Mouse (Mus musculus): ENCODE measurements around the gene B4galt3. TPM values are rescaled to one million over a fixed set of nuclear protein-coding genes. Genes with fewer than 3 reads are reported as not detected.
A peak's percentile ranks its signal among the peaks of the same experiment; 100 is the strongest.

The B4galt3 gene
- total RNA-seq, 2 experiments from 2014 or later = 48.4 to 56.3 TPM

DNA sequence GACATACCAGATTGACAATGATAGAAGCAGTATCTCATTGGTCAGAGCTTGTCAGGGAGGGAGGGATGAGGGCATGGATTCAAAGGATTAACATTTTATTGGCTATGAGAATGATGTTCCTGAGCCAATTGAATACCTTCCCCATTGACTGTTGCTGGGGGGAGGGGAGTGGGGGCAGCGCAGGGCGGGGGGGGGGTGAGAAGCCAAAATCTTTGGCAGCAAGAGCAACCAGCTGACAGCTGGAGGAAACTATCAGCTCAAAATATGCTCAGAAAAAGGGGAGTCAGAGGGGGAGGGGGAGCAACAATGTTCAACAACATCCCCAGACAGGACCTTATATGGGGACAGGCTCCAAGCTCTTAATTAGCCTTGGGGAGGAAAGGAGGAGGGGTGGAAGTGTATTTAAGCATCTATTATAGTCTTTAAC, 6.9 kb upstream of the B4galt3 start:
- no peak for DNase-seq (ENCODE audit: low spot score in 2 of 2)

- DNase-seq (ENCODE audit: low spot score in 2 of 2) = no peak
Observed at GRCm38 (mm10) chr1:171263666-171264461, 6.3 kb upstream of the B4galt3 start.

- DNase-seq (ENCODE audit: low spot score in 2 of 2) = no peak
Observed at GRCm38 (mm10) chr1:171265971-171266744, 4.0 kb upstream of the B4galt3 start.

DNA sequence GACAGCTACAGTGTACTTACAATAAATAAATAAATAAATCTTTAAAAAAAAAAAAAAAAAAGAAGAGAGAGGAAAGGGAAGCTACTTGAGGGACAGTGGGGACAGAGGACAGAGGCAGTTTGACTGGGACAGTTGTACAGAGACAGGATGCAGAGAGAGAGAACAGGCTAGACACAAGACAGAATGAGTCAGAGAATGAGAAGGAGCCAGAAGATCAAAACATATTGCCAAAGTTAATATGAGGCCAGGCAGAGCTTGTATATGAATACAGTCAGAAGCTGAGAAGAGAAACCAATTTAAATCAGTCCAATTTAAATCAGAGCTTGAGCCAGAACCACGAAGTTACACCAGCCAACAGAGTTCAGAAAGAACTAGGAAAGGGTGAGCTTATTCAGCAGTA, 1.8 kb upstream of the B4galt3 start:
- DNase-seq (ENCODE audit: low spot score in 2 of 2) = no peak

- DNase-seq (ENCODE audit: low spot score in 2 of 2) = no peak
Observed at GRCm38 (mm10) chr1:171270573-171270900, 409 bp downstream of the B4galt3 start.

DNA sequence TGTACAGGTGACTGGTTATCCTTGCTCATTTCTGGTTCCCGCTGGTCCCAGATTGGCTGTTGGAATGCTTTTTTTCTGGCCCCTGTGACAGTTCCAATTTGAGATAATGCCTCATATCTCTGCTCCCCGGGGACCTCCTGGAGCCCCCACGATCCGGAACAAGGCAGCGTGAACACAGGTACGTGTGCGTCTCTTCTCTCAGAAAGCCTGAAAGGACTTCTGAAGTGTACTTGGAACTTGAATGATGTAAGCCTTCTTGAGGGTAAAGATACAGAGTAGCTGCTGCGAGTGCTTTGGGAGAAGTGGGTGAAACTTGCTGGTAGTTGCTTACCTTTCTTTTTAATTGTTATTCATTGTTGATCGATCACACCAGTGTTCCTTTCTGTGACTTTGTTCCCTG, 1.1 kb downstream of the B4galt3 start:
- DNase-seq (ENCODE audit: low spot score in 2 of 2) = no peak

- no peak for DNase-seq (ENCODE audit: low spot score in 2 of 2)
Observed at GRCm38 (mm10) chr1:171271622-171272021, 1.5 kb downstream of the B4galt3 start.

DNA sequence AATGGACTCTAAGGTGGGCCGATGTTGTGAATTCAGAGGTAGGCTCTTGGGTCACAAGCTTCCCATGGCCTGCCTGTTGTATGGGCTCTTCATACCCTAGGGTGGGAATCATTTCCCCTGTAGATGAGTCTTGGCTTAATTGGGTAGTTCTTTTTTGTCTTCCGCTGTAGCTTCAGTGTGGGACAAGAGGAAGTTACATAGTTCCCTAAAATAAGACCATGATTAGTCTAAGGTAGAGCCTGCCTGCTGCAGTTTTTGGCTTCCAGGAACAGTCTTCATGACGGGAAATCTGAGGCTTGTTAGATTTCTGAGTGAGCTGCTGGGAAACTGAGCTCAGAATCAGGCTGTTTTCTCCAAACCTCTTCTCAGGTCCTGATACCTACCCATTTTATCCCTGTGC, 2.0 kb downstream of the B4galt3 start:
- DNase-seq (ENCODE audit: low spot score in 2 of 2) = no peak

DNA sequence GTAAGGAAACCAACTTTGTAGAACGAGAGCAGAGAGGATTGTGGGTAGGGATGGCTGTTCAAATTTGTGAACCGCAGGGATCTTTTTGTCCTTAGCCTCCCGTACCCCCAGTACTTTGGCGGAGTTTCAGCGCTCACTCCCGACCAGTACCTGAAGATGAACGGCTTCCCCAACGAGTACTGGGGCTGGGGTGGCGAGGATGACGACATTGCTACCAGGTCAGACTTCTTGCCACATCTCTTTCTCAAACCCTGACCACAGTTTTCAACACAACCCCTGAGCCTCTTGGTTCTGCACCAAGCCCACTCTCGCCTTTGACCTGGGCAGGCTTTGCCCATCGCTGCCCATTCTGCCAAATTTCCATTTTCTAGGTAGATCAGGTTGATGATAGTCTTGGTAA, 4.0 kb downstream of the B4galt3 start:
- no peak for DNase-seq (ENCODE audit: low spot score in 2 of 2)

GRCm38 (mm10) chr1:171275144-171275734, 5.1 kb downstream of the B4galt3 start:
- no peak for DNase-seq (ENCODE audit: low spot score in 2 of 2)

DNA sequence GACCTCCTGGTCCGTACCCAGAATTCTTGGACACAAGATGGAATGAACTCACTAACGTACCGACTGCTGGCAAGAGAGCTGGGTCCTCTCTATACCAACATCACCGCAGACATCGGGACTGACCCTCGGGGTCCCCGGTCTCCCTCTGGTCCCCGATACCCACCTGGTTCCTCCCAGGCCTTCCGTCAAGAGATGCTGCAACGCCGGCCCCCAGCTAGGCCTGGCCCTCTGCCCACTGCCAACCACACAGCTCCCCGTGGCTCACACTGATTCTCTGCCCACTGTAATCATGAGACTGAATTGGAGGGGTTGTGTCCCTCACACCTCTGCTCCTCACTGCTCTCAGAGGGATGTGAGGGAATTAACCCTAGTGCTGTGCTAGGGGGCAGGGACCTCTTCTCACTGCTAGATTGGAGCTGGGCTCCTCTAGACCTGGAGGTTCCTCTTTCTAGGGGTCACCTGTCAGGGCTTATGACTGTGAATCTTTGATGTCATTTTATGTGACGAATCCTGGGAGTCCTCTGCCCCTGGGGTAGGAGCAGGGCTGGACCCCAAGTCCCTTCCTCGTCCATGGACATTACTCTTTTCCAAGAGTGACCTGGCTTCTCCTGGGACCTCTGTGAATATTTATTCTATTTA, 6.1 kb downstream of the B4galt3 start:
- DNase-seq (ENCODE audit: low spot score in 2 of 2) = no peak

GRCm38 (mm10) chr1:171277736-171278135, 7.6 kb downstream of the B4galt3 start:
- no peak for DNase-seq (ENCODE audit: low spot score in 2 of 2)

DNA sequence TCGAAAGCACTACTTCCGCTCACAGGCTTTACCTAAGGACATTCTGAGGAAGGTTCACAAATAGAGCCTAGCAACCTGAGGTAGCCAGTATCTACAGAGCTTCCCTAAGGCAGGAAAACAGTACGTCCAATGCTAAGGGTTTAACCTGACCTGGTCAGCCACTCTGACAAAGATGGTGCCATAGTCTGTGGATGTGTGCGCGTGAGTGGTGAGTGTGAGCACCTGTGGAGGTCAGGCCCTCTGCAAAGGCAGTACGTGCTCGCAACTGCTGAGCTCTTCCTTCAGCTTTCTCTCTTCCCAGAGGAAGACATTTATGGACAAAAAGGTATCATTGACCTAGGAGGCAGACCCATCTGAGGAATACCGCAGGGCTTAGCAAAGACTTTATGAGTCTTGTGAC, 8.3 kb downstream of the B4galt3 start:
- no peak for DNase-seq (ENCODE audit: low spot score in 2 of 2)

- DNase-seq (ENCODE audit: low spot score in 2 of 2) = no peak
Observed at GRCm38 (mm10) chr1:171279012-171279705, 9.0 kb downstream of the B4galt3 start.

DNA sequence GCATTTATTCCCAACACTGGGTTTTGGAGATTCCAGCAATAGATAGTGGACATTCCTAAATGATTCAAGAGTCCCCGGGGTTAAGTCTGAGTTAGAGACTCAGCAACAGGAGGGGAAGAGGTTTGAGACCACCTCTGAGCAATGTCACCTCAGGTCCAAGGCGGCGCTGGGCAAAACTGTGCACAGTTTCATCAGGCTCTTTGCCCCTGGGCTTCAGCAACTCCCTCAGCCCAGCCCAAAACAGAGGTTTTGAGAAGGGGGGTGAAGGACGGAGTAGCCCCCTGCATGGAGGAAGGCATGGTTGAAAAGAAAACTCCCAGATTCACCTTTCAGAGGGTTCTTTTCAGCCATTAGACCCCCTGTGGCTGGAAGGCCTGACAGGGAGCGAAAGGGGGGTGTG, 9.6 kb downstream of the B4galt3 start:
- no peak for DNase-seq (ENCODE audit: low spot score in 2 of 2)

DNA sequence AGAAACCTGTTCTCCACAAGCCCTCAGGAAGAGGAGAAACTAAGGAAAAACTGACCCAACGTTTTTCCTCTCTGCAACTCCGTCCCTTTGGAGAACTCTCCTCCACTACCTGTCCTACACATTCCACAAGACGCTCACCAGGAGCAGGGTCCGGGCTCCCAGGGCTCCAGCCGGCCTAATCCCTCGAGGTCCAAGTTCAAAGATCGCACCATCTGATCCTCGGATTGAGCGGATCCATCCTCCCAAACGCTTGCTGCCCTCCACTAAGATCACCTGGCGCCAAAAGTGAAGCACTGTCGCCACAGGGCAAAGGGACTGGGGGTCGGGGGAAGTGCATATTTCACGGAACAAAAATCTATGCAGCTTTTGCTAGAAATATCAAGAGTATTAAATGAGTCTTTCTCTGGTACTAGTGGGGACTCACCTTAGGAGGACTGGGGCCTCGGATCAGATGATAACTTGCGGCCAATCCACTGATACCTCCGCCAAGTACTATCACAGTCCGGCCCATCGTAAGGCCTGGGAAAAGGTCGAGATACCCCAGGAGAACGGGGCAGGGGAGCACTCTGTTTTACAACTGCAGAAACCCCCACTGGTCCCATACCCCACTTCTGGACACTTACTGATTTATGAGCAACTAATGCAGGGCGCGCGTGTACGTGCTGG, 10.3 kb downstream of the B4galt3 start:
- DNase-seq (ENCODE audit: low spot score in 2 of 2) = no peak

- DNase-seq (ENCODE audit: low spot score in 2 of 2) = peak; percentile 41 to 82
Observed at GRCm38 (mm10) chr1:171280916-171281527, 10.9 kb downstream of the B4galt3 start, which contains the start of gene Ppox. Ppox (minus strand) TSS chr1:171281186.

DNA sequence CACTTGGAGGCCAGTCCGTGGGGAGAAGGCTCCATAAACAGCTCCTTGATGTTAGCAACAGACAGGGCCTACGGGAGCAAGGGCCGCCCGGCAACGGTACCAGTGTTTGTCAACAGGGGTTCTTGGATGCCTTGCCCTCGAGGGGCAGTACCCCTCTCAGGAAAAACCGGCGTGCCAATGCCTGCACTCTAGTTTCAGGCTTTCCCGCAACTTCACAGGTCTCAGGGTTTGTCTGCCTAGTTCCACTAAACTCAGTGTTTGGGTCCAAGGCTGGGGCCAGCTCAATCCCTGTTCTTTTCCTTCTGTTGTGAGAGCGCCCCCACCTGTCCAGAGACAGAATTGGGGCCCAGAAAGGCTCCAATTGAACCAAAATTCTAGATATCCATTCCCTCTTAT, 11.4 kb downstream of the B4galt3 start:
- peak; percentile 59 to 71 for DNase-seq (ENCODE audit: low spot score in 2 of 2)

DNA sequence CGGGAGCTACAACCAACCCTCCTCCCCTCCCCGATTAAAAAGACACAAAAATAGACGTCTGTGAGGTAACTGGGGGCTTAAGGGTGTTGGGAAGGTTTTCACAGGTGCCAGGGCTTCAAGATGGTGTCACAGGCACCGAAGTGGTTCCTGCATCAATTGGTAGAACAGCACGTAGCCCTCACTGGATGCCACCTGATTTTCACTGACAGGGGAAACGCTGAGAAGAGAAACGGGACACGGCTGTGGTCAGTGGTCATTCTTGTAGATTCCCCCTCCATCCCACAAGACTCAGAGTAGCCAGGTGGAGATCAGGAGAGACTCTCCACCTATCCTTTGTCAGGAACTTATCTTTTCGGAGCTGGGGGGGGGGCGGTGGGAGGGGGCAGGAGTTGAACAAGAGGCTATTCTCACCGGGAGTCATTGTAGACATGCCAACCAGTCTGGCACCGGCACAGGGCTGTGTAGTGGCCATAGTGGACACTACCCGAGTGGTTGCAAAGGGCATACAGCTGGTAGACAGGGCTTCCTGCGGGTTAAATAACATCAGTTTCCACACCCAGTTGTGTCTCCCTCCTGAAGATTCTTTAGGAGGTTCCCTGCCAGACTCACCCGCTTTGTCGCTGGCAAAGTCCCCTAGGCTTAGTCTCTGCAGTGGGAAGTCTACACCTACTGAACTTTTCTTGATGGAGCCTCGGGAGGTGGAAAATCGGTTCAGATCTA, 12.1 kb downstream of the B4galt3 start:
- no peak for DNase-seq (ENCODE audit: low spot score in 2 of 2)
